Mouse (Mus musculus): ENCODE measurements around the gene Sbf1. TPM values are rescaled to one million over a fixed set of nuclear protein-coding genes. Genes with fewer than 3 reads are reported as not detected.
A peak's percentile ranks its signal among the peaks of the same experiment; 100 is the strongest.

Gene Sbf1
- 150 TPM for polyA plus RNA-seq (2021)

GRCm38 (mm10) chr15:89315190-89315731 is at the start of gene Sbf1:
Gene Sbf1 (minus strand): TSS chr15:89315311.
- no peaks in the 10 kb centered on the region for H3K27me3 ChIP-seq
- no peak for TF ChIP-seq CTCF (IDR thresholded peaks at IDR 0.05)
- peak; percentile 90 for ATAC-seq
- peak; percentile 67 for DNase-seq (ENCODE audit: low read depth, low spot score)
- ChIA-PET POLR2A (interaction anchor here (0.6 to 1.6 kb wide), 4 partner anchors 11 to 1119 kb away, joined by 3 to 5 read pairs (median 4); no protein-coding TSS in a partner anchor), CTCF (interaction anchor here (1.3 kb wide), 1 partner anchor 24 kb away, joined by 4 read pairs; no protein-coding TSS in a partner anchor)
- in situ Hi-C loops (cut with MboI; ENCODE audit: low pct_unique_long_range_greater_than_20kb): no loop called here

- in situ Hi-C loops (cut with MboI; ENCODE audit: low pct_unique_long_range_greater_than_20kb): no loop called here
- ChIA-PET CTCF (interaction anchor here (3.3 kb wide), 1 partner anchor 11 kb away, joined by 20 read pairs; the partner anchor contains the start of gene Sco2), POLR2A (interaction anchor here (1.8 kb wide), 1 partner anchor 8 kb away, joined by 6 read pairs; the partner anchor contains the start of genes Lmf2 and Ncaph2)
- no peak for ATAC-seq
- DNase-seq (ENCODE audit: low read depth, low spot score): no peak
- no peaks in the 10 kb centered on the region for H3K27me3 ChIP-seq
- no peak for TF ChIP-seq CTCF (IDR thresholded peaks at IDR 0.05)
Observed at GRCm38 (mm10) chr15:89363051-89363450, 47.9 kb upstream of the Sbf1 start.

GRCm38 (mm10) chr15:89358784-89359183 is 43.7 kb upstream of the Sbf1 start:
- CTCF ChIA-PET: no interaction called here
- no peak for ATAC-seq
- DNase-seq (ENCODE audit: low read depth, low spot score): no peak
- H3K27me3 ChIP-seq: no peaks in the 10 kb centered on the region
- POLR2A ChIA-PET: interaction anchor here (0.7 to 1.8 kb wide), 2 partner anchors 14 to 119 kb away, joined by 3 to 7 read pairs; partner anchors contain the start of gene Sco2
- TF ChIP-seq CTCF (IDR thresholded peaks at IDR 0.05): no peak
- in situ Hi-C loops (cut with MboI; ENCODE audit: low pct_unique_long_range_greater_than_20kb): no loop called here

GRCm38 (mm10) chr15:89356372-89356771 is 41.3 kb upstream of the Sbf1 start:
- peak; percentile 51 for DNase-seq (ENCODE audit: low read depth, low spot score)
- no peaks in the 10 kb centered on the region for H3K27me3 ChIP-seq
- ChIA-PET POLR2A (interaction anchor here (0.6 to 2.4 kb wide), 5 partner anchors 9 to 488 kb away, joined by 3 to 9 read pairs (median 4); partner anchors contain the start of gene Sco2), CTCF (interaction anchor here (1.2 to 2.2 kb wide), 2 partner anchors 12 to 17 kb away, joined by 3 to 14 read pairs; partner anchors contain the start of gene Sco2)
- peak; percentile 37 for ATAC-seq
- no peak for TF ChIP-seq CTCF (IDR thresholded peaks at IDR 0.05)
- in situ Hi-C loops (cut with MboI; ENCODE audit: low pct_unique_long_range_greater_than_20kb): no loop called here

GRCm38 (mm10) chr15:89355241-89356187 is 40.4 kb upstream of the Sbf1 start, which contains the start of the genes Lmf2 and Ncaph2:
Gene Lmf2 (minus strand): TSS chr15:89355659.
Gene Ncaph2 (plus strand): TSS chr15:89355719.
- ChIA-PET CTCF (interaction anchor here (1.0 to 1.1 kb wide), 2 partner anchors 17 to 18 kb away, joined by 3 to 6 read pairs; partner anchors contain the start of gene Sco2), POLR2A (interaction anchor here (0.6 to 2.4 kb wide), 5 partner anchors 9 to 488 kb away, joined by 3 to 9 read pairs (median 5); partner anchors contain the start of gene Sco2)
- DNase-seq (ENCODE audit: low read depth, low spot score) (peak; percentile 63), ATAC-seq (peak; percentile 61)
- no peaks in the 10 kb centered on the region for H3K27me3 ChIP-seq
- TF ChIP-seq CTCF (IDR thresholded peaks at IDR 0.05): no peak
- in situ Hi-C loops (cut with MboI; ENCODE audit: low pct_unique_long_range_greater_than_20kb): no loop called here

- ChIA-PET CTCF (no interaction called here), POLR2A (no interaction called here)
- H3K27me3 ChIP-seq: no peaks in the 10 kb centered on the region
- DNase-seq (ENCODE audit: low read depth, low spot score): no peak
- no peak for TF ChIP-seq CTCF (IDR thresholded peaks at IDR 0.05)
- in situ Hi-C loops (cut with MboI; ENCODE audit: low pct_unique_long_range_greater_than_20kb): no loop called here
- no peak for ATAC-seq
Observed at GRCm38 (mm10) chr15:89354455-89354854, 39.3 kb upstream of the Sbf1 start.

- TF ChIP-seq CTCF (IDR thresholded peaks at IDR 0.05): no peak
- DNase-seq (ENCODE audit: low read depth, low spot score) (no peak), ATAC-seq (no peak)
- in situ Hi-C loops (cut with MboI; ENCODE audit: low pct_unique_long_range_greater_than_20kb): no loop called here
- CTCF ChIA-PET: no interaction called here
- H3K27me3 ChIP-seq: no peaks in the 10 kb centered on the region
- POLR2A ChIA-PET: no interaction called here
Observed at GRCm38 (mm10) chr15:89353837-89354236, 38.7 kb upstream of the Sbf1 start.

- no peak for TF ChIP-seq CTCF (IDR thresholded peaks at IDR 0.05)
- POLR2A ChIA-PET: no interaction called here
Observed at GRCm38 (mm10) chr15:89352795-89353194, 37.7 kb upstream of the Sbf1 start.

GRCm38 (mm10) chr15:89352054-89352453 is 36.9 kb upstream of the Sbf1 start:
- CTCF ChIA-PET: no interaction called here
- no peak for DNase-seq (ENCODE audit: low read depth, low spot score)
- POLR2A ChIA-PET: no interaction called here
- TF ChIP-seq CTCF (IDR thresholded peaks at IDR 0.05): no peak
- no peaks in the 10 kb centered on the region for H3K27me3 ChIP-seq
- no peak for ATAC-seq
- in situ Hi-C loops (cut with MboI; ENCODE audit: low pct_unique_long_range_greater_than_20kb): no loop called here

More at GRCm38 (mm10) chr15:89352795-89353194, 37.7 kb upstream of the Sbf1 start:
- no peak for DNase-seq (ENCODE audit: low read depth, low spot score)
- H3K27me3 ChIP-seq: no peaks in the 10 kb centered on the region
- in situ Hi-C loops (cut with MboI; ENCODE audit: low pct_unique_long_range_greater_than_20kb): no loop called here
- CTCF ChIA-PET: no interaction called here
- no peak for ATAC-seq

GRCm38 (mm10) chr15:89351302-89351701 is 36.2 kb upstream of the Sbf1 start:
- ChIA-PET POLR2A (no interaction called here), CTCF (interaction anchor here (1.6 kb wide), 1 partner anchor 22 kb away, joined by 4 read pairs; the partner anchor contains the start of gene Sco2)
- H3K27me3 ChIP-seq: no peaks in the 10 kb centered on the region
- in situ Hi-C loops (cut with MboI; ENCODE audit: low pct_unique_long_range_greater_than_20kb): no loop called here
- ATAC-seq (no peak), DNase-seq (ENCODE audit: low read depth, low spot score) (no peak)
- no peak for TF ChIP-seq CTCF (IDR thresholded peaks at IDR 0.05)
